Mouse (Mus musculus) cerebellum, postnatal 25 days (tissue): ENCODE results near the gene Ptrh2.
A peak's percentile ranks its signal among the peaks of the same experiment; 100 is the strongest.

Source experiments
- DNase-seq, 2 experiments: peaks; one replicate each; pipeline ENCODE4 v3.0.0; 2021; ENCODE audit warnings: mixed read lengths in 2 of 2

Ptrh2 gene

GRCm38 (mm10) chr11:86683395-86684125 lies at the start of gene Ptrh2, which contains the start of gene Vmp1:
Gene Ptrh2, plus strand, starts transcription at chr11:86683985.
Gene Vmp1, minus strand, starts transcription at chr11:86683836.
- peak; percentile 96 to 97 for DNase-seq

- DNase-seq: no peak
Observed at GRCm38 (mm10) chr11:86634396-86634795, 49.4 kb upstream of the Ptrh2 start.

GRCm38 (mm10) chr11:86637697-86638096 lies 46.1 kb upstream of the Ptrh2 start:
- DNase-seq: no peak

- no peak for DNase-seq
Observed at GRCm38 (mm10) chr11:86641714-86642113, 42.1 kb upstream of the Ptrh2 start.

GRCm38 (mm10) chr11:86644553-86644952 lies 39.2 kb upstream of the Ptrh2 start:
- DNase-seq: no peak

GRCm38 (mm10) chr11:86646136-86646834 lies 37.5 kb upstream of the Ptrh2 start:
- no peak for DNase-seq

GRCm38 (mm10) chr11:86646885-86647459 lies 36.8 kb upstream of the Ptrh2 start:
- no peak for DNase-seq

- DNase-seq: no peak
Observed at GRCm38 (mm10) chr11:86647706-86648447, 35.9 kb upstream of the Ptrh2 start.

GRCm38 (mm10) chr11:86649542-86649941 lies 34.2 kb upstream of the Ptrh2 start:
- no peak for DNase-seq

GRCm38 (mm10) chr11:86650676-86651075 lies 33.1 kb upstream of the Ptrh2 start:
- DNase-seq: no peak

- no peak for DNase-seq
Observed at GRCm38 (mm10) chr11:86652578-86652979, 31.2 kb upstream of the Ptrh2 start.

- peak; percentile 27 to 59 for DNase-seq
Observed at GRCm38 (mm10) chr11:86653446-86653845, 30.3 kb upstream of the Ptrh2 start.

- no peak for DNase-seq
Observed at GRCm38 (mm10) chr11:86654096-86654495, 29.7 kb upstream of the Ptrh2 start.

GRCm38 (mm10) chr11:86655671-86656070 lies 28.1 kb upstream of the Ptrh2 start:
- DNase-seq: no peak

- no peak for DNase-seq
Observed at GRCm38 (mm10) chr11:86656849-86657567, 26.8 kb upstream of the Ptrh2 start.

GRCm38 (mm10) chr11:86657863-86658262 lies 25.9 kb upstream of the Ptrh2 start:
- no peak for DNase-seq

- DNase-seq: no peak
Observed at GRCm38 (mm10) chr11:86662986-86663895, 20.5 kb upstream of the Ptrh2 start.

- DNase-seq: no peak
Observed at GRCm38 (mm10) chr11:86663977-86664376, 19.8 kb upstream of the Ptrh2 start.

- no peak for DNase-seq
Observed at GRCm38 (mm10) chr11:86664406-86664805, 19.4 kb upstream of the Ptrh2 start.

GRCm38 (mm10) chr11:86667553-86667952 lies 16.2 kb upstream of the Ptrh2 start:
- DNase-seq: no peak

- DNase-seq: peak in 1 of 2 experiments; percentile 12
Observed at GRCm38 (mm10) chr11:86668169-86668568, 15.6 kb upstream of the Ptrh2 start.
